33 mouse cellular contexts compared by ENCODE assay signal in the genomic region with DNA sequence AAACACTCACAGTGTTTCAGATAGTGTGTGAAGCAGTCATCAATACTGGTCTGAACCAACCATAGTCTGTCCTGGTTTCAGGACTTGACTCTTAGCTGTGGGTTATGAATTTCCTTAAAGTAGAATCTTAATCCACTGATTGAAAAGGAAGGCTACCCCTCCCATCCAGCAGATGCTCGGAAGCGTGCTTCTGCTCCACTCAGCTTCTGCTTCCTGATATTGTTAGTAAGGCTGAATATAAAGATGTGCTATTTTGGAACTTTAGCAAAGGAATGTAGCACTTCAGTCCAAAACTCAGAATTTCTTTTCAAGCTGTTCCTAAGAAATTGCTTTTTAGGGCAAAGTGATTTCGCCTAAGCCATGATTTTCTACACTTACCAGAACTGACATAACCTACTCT.
DNase-seq lines count a peak whose midpoint lies in the region; ATAC-seq and TF ChIP-seq lines count a peak whose summit lies in the region.
"Had no signal": no experiment of that assay in that cellular context is flagged by ENCODE, and none has a peak within 500 bp of the region (broad histone marks: within the 10 kb centered on the region; RNA-seq: fewer than 3 reads in every experiment).

No protein-coding gene starts in this region.

- no peak for TF ChIP-seq POLR2A in thymus, adult 2 months (IDR thresholded peaks at IDR 0.05; ENCODE audit: control insufficient read depth, extremely low read depth, insufficient read depth, low read length, poor library complexity)

- intact Hi-C loops in left cerebral cortex, adult 2 months (cut with DNase I), result no loop called here
- intact Hi-C loops in left cerebral cortex, postnatal 4 days (cut with DNase I), result no loop called here

- no peaks in the 10 kb centered on the region for H3K27me3 ChIP-seq in thymus, adult 2 months (ENCODE audit: control insufficient read depth, insufficient read depth, low read length)
- H3K27me3 ChIP-seq: embryonic facial prominence, embryonic 13.5 days; forebrain, embryonic 15.5 days; hindbrain, embryonic 12.5 days; midbrain, embryonic 15.5 days; neural tube, embryonic 15.5 days; Patski had no signal

- no peaks in the 10 kb centered on the region for H3K4me1 ChIP-seq in thymus, adult 2 months (replicated peaks; ENCODE audit: control insufficient read depth, insufficient read depth, low read length)
- H3K4me1 ChIP-seq: hindbrain, embryonic 12.5 days; midbrain, embryonic 15.5 days; neural tube, embryonic 15.5 days had no signal

- DNase-seq in frontal cortex, postnatal 25 days (ENCODE audit: low spot score in 2 of 2), result no peak
- DNase-seq in left cerebral cortex, adult 2 months (ENCODE audit: extremely low spot score in 1 of 2, low spot score in 2 of 2), result no peak
- no peak for DNase-seq in left cerebral cortex, postnatal 4 days
- DNase-seq in frontal cortex, adult 2 months (ENCODE audit: extremely low spot score in 1 of 2, low spot score in 1 of 2), result peak; percentile 71 to 77
- peak; percentile 39 to 70 for DNase-seq in right cerebral cortex, postnatal 36 days (ENCODE audit: low spot score in 2 of 2)
- no peak for DNase-seq in thymus, adult 2 months
- DNase-seq: adrenal gland, postnatal 14 days; cerebellum, adult 18-20 months; cerebellum, postnatal 10 days; gastrocnemius, adult 2 months; gastrocnemius, postnatal 36 days; heart, adult 18-20 months; heart, postnatal 36 days; kidney, adult 8-10 months; kidney, postnatal 10 days; layer of hippocampus, postnatal 36 days; liver; lung, embryonic 14.5 days; lung, postnatal 14 days; retina, postnatal 1 day; thymus, postnatal 4 days had no signal

- H3K36me3 ChIP-seq in thymus, adult 2 months (ENCODE audit: control insufficient read depth, insufficient read depth, low read length), result no peaks in the 10 kb centered on the region
- H3K36me3 ChIP-seq: embryonic facial prominence, embryonic 13.5 days; forebrain, embryonic 10.5 days; forebrain, embryonic 15.5 days; G1E; hindbrain, embryonic 12.5 days; midbrain, embryonic 15.5 days; neural tube, embryonic 15.5 days had no signal

- H3K4me3 ChIP-seq in left cerebral cortex, adult 2 months, result no peak overlapping the region
- H3K4me3 ChIP-seq in thymus, adult 2 months (ENCODE audit: control insufficient read depth, insufficient read depth, low read length), result no peak overlapping the region
- H3K4me3 ChIP-seq: embryonic facial prominence, embryonic 13.5 days; forebrain, embryonic 10.5 days; forebrain, embryonic 15.5 days; gastrocnemius, adult 2 months; hindbrain, embryonic 12.5 days; midbrain, embryonic 15.5 days; neural tube, embryonic 15.5 days had no signal

- whole genome bisulfite sequencing in thymus, adult 2 months, result 84% methylated on average over 3 of the region's 3 CpGs

- TF ChIP-seq CTCF in left cerebral cortex, adult 2 months (IDR thresholded peaks at IDR 0.05), result no peak
- TF ChIP-seq CTCF in thymus, adult 2 months (IDR thresholded peaks at IDR 0.05; ENCODE audit: borderline replicate concordance, control insufficient read depth, extremely low read depth, insufficient read depth, low read length, poor library complexity), result no peak

- peak overlapping the region; percentile 76 for H3K27ac ChIP-seq in left cerebral cortex, adult 2 months
- no peak overlapping the region for H3K27ac ChIP-seq in thymus, adult 2 months (ENCODE audit: control insufficient read depth, insufficient read depth, low read length)
- H3K27ac ChIP-seq: embryonic facial prominence, embryonic 13.5 days; forebrain, embryonic 10.5 days; forebrain, embryonic 15.5 days; gastrocnemius, adult 2 months; hindbrain, embryonic 12.5 days; liver, embryonic 14.5 days; midbrain, embryonic 15.5 days; neural tube, embryonic 15.5 days; stomach, postnatal 0 days had no signal

- ATAC-seq in frontal cortex, adult (ENCODE audit: low TSS enrichment), result peak; percentile 95
- ATAC-seq: forebrain, embryonic 15.5 days; intestine, embryonic 16.5 days; midbrain, embryonic 15.5 days; Patski had no signal

Comparison
In these comparisons a context has a peak if more than half of its experiments do, and no peak if none do; other contexts are left out.
1. DNase-seq: peak in frontal cortex, adult 2 months (2 of 2) and right cerebral cortex, postnatal 36 days (2 of 2); none in frontal cortex, postnatal 25 days (0 of 2), left cerebral cortex, adult 2 months (0 of 2), left cerebral cortex, postnatal 4 days (single experiment) and thymus, adult 2 months (single experiment).